Mouse (Mus musculus) lung, adult 2 months (tissue): ENCODE measurements around the gene Gm37240. TPM values are rescaled to one million over a fixed set of nuclear protein-coding genes. Genes with fewer than 3 reads are reported as not detected.

Experiments used
- DNase-seq: peaks from one replicate; pipeline ENCODE4 v3.0.0; 2022
- H3K4me1 ChIP-seq: fragments of 200-500 bp; 2 replicates; pipeline ENCODE4 v1.6.1; 2011; ENCODE audit warnings: low read length; ENCODE audit not compliant: control insufficient read depth, insufficient read depth
- H3K4me3 ChIP-seq: fragments of 200-500 bp; replicated peaks from 2 replicates; pipeline ENCODE3; 2011; ENCODE audit warnings: low read depth, mild to moderate bottlenecking, control low read depth, low read length; ENCODE audit errors: extremely low read depth
- CTCF ChIP-seq: fragments of 200-500 bp; IDR thresholded peaks from 2 replicates; pipeline ENCODE4 v1.5.1; 2011; ENCODE audit warnings: mild to moderate bottlenecking, low read length, control low read depth; ENCODE audit not compliant: insufficient read depth
- POLR2A ChIP-seq: fragments of 200-500 bp; IDR thresholded peaks from 2 replicates; pipeline ENCODE4 v1.6.1; 2011; ENCODE audit warnings: low read depth, mild to moderate bottlenecking, control low read depth, low read length, borderline replicate concordance; ENCODE audit errors: extremely low read depth
- WGBS: fragments of 180-500 bp; shearing (Covaris S2); methylation state at CpG from one replicate; pipeline ENCODE4 v1.1.7; 2018; 5-methylcytosine and 5-hydroxymethylcytosine counted together
- polyA plus RNA-seq: library from polyadenylated mRNA; depleted of rRNA; stranded (reverse); fragments of >200 nt; gene quantifications from 2 replicates; pipeline ENCODE4 v1.2.3, GENCODE M21; 2012

The Gm37240 gene
- polyA plus RNA-seq, 1 experiment: 16.9 TPM

- TF ChIP-seq POLR2A (no peak), CTCF (no peak)
- WGBS: 66% methylated on average over 7 of the region's 7 CpGs
- Histone ChIP-seq H3K4me1 (no peaks in the 10 kb centered on the region), H3K4me3 (no peak overlapping the region)
- no peak for DNase-seq
Observed at GRCm38 (mm10) chr3:84686799-84687487, 1200.4 kb downstream of the Gm37240 start.

- no peak for DNase-seq
- H3K4me1 ChIP-seq: no peaks in the 10 kb centered on the region
- no peak overlapping the region for H3K4me3 ChIP-seq
- TF ChIP-seq POLR2A: no peak
- no peak for TF ChIP-seq CTCF
- WGBS: 95% methylated on average over 2 of the region's 2 CpGs
Observed at GRCm38 (mm10) chr3:84686294-84686672, 1201.0 kb downstream of the Gm37240 start.

DNA sequence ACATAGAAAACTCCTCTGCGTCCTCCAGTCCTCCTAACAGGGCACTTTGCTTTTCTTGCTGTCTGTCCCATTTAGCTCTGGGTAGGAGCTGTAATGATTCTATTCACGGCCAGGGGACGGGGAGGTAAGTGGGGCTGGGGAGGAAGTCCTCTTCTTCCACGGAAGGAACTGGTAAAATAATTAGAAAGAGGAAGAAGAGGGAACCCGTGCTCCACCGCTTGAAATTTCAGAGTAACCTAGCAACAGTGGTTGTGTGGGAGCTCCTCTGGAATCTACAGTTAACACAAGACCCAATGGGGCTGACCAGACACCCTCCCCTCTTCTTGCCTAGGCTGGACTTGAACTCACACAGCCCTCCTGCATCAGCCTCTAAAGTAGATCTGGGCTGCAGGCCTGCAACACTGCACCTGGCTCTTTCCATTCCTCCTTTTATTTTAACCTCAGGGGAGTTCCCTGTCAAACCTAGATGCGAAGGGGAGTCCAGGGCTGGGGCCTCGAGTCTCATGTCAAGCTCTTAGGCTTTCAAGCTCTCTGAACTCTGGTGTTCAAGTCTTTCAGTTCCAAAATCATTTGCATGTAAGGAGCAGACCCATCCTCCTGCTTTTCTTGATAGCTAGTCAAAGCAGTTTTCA lies 1201.5 kb downstream of the Gm37240 start:
- H3K4me3 ChIP-seq: no peak overlapping the region
- H3K4me1 ChIP-seq: no peaks in the 10 kb centered on the region
- 52% methylated on average over 8 of the region's 8 CpGs for WGBS
- TF ChIP-seq CTCF: no peak
- no peak for DNase-seq

GRCm38 (mm10) chr3:84683788-84684187 lies 1203.5 kb downstream of the Gm37240 start:
- no peak for TF ChIP-seq CTCF
- TF ChIP-seq POLR2A: no peak
- no peak overlapping the region for H3K4me3 ChIP-seq
- DNase-seq: no peak
- WGBS: 89% methylated on average over 6 of the region's 6 CpGs
- no peaks in the 10 kb centered on the region for H3K4me1 ChIP-seq

GRCm38 (mm10) chr3:84681699-84682098 lies 1205.6 kb downstream of the Gm37240 start:
- 64% methylated on average over 8 of the region's 8 CpGs for WGBS
- no peaks in the 10 kb centered on the region for H3K4me1 ChIP-seq
- no peak overlapping the region for H3K4me3 ChIP-seq
- no peak for DNase-seq
- TF ChIP-seq CTCF: no peak
- TF ChIP-seq POLR2A: no peak

GRCm38 (mm10) chr3:84680062-84680461 lies 1207.3 kb downstream of the Gm37240 start:
- no peak for TF ChIP-seq CTCF
- no peak for TF ChIP-seq POLR2A
- 84% methylated on average over 7 of the region's 7 CpGs for WGBS
- Histone ChIP-seq H3K4me1 (no peaks in the 10 kb centered on the region), H3K4me3 (no peak overlapping the region)
- no peak for DNase-seq

- H3K4me3 ChIP-seq: no peak overlapping the region
Observed at GRCm38 (mm10) chr3:84679542-84679941, 1207.8 kb downstream of the Gm37240 start.

GRCm38 (mm10) chr3:84678891-84679290 lies 1208.4 kb downstream of the Gm37240 start:
- DNase-seq: no peak
- no peak for TF ChIP-seq POLR2A
- no peak for TF ChIP-seq CTCF
- Histone ChIP-seq H3K4me3 (no peak overlapping the region), H3K4me1 (no peaks in the 10 kb centered on the region)
- WGBS: 66% methylated on average over 5 of the region's 5 CpGs

More at GRCm38 (mm10) chr3:84679542-84679941, 1207.8 kb downstream of the Gm37240 start:
- WGBS: 85% methylated on average over 8 of the region's 8 CpGs
- TF ChIP-seq CTCF (no peak), POLR2A (no peak)
- DNase-seq: no peak
- no peaks in the 10 kb centered on the region for H3K4me1 ChIP-seq

DNA sequence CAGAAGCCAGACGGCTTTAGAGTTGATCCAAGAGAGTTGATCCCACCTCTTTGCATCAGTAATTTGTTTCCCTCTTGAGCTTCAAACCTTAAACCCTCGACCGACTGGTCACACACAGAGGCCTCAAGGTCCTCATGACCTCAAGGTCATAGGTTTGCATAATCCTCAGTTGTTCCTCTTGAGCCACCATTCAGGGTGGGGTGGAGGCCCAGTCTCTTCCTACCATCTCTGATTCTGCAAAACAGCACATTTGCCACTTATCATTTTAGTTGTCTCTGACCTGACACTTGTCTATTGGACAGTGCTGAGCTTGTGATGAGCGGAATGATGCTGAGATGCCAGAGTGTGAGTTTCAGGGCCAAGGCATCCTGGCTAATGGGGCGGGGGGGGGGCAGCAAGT lies 1211.6 kb downstream of the Gm37240 start:
- H3K4me3 ChIP-seq: no peak overlapping the region
- 78% methylated on average over 5 of the region's 5 CpGs for WGBS
- H3K4me1 ChIP-seq: no peaks in the 10 kb centered on the region
- DNase-seq: no peak
- TF ChIP-seq POLR2A (no peak), CTCF (no peak)

DNA sequence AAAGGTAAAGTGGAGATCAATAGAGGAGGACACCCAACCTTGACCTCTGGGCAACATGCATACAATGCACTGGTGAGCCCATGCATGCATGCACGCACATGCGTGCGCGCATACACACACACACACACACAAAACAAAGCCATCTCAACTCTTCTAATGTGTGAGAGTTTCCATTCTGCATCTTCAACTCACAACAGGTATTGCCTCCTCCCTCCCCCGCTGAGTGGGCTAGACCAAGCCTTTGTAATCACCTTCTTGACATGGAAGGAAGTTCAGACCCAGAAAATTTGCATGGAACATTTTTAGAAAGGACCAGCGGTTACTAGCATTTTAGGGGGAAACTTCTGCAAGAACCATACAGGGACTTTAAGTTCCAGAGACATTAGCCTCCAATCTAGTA lies 1213.8 kb downstream of the Gm37240 start:
- DNase-seq: no peak
- TF ChIP-seq POLR2A (no peak), CTCF (no peak)
- WGBS: 93% methylated on average over 6 of the region's 6 CpGs
- Histone ChIP-seq H3K4me1 (no peaks in the 10 kb centered on the region), H3K4me3 (no peak overlapping the region)
